Mouse (Mus musculus): ENCODE data around the gene Mlx. TPM values are rescaled to one million over a fixed set of nuclear protein-coding genes. Genes with fewer than 3 reads are reported as not detected.
A peak's percentile ranks its signal among the peaks of the same experiment; 100 is the strongest.

Gene Mlx
- polyA plus RNA-seq, 1 experiment from 2014 or later, result 36.0 TPM

GRCm38 (mm10) chr11:101083083-101083697 is 3.9 kb upstream of the Mlx start:
- peaks cover 33% of the 10 kb centered on the region for H3K27me3 ChIP-seq (ENCODE audit: control insufficient read depth, insufficient read depth, low read length)
- peak overlapping the region; percentile 74 for H3K4me3 ChIP-seq (ENCODE audit: low read depth, low read length)
- no peak for ATAC-seq (replicated peaks; ENCODE audit: insufficient number of reproducible peaks, low FRiP score, low TSS enrichment)
- H3K36me3 ChIP-seq (ENCODE audit: control insufficient read depth, insufficient read depth, low read length), result peaks cover 7% of the 10 kb centered on the region; the same call in 1 of the 2 replicates
- peaks cover 29% of the 10 kb centered on the region for H3K4me1 ChIP-seq (ENCODE audit: control insufficient read depth, insufficient read depth, low read length)
- peak overlapping the region; percentile 90 for H3K9ac ChIP-seq (ENCODE audit: low read depth, low read length)
- WGBS (ENCODE audit: insufficient replicate concordance), result 40% methylated on average over 19 of the region's 19 CpGs
- peak overlapping the region; percentile 88 for H3K4me2 ChIP-seq
- H3K27ac ChIP-seq (ENCODE audit: low read depth, low read length), result peak overlapping the region; percentile 83
- no peaks in the 10 kb centered on the region for H3K9me3 ChIP-seq (replicated peaks; ENCODE audit: control insufficient read depth, low read length)

- ATAC-seq (replicated peaks; ENCODE audit: insufficient number of reproducible peaks, low FRiP score, low TSS enrichment), result no peak
- no peak overlapping the region for H3K4me2 ChIP-seq
- H3K9me3 ChIP-seq (replicated peaks; ENCODE audit: control insufficient read depth, low read length), result no peaks in the 10 kb centered on the region
- no peak overlapping the region for H3K9ac ChIP-seq (ENCODE audit: low read depth, low read length)
- H3K27me3 ChIP-seq (ENCODE audit: control insufficient read depth, insufficient read depth, low read length), result peaks cover 22% of the 10 kb centered on the region
- peaks cover 10% of the 10 kb centered on the region; the same call in 1 of the 2 replicates for H3K36me3 ChIP-seq (ENCODE audit: control insufficient read depth, insufficient read depth, low read length)
- H3K4me3 ChIP-seq (ENCODE audit: low read depth, low read length), result no peak overlapping the region
- 84% methylated on average over 14 of the region's 14 CpGs for WGBS (ENCODE audit: insufficient replicate concordance)
- H3K4me1 ChIP-seq (ENCODE audit: control insufficient read depth, insufficient read depth, low read length), result peaks cover 30% of the 10 kb centered on the region
- H3K27ac ChIP-seq (ENCODE audit: low read depth, low read length), result no peak overlapping the region
Measured at GRCm38 (mm10) chr11:101084246-101084645, 2.8 kb upstream of the Mlx start.

- 90% methylated on average over 12 of the region's 12 CpGs for WGBS (ENCODE audit: insufficient replicate concordance)
- H3K9ac ChIP-seq (ENCODE audit: low read depth, low read length), result no peak overlapping the region
Measured at GRCm38 (mm10) chr11:101084811-101085210, 2.3 kb upstream of the Mlx start.

GRCm38 (mm10) chr11:101085617-101086322 is 1.3 kb upstream of the Mlx start:
- Histone ChIP-seq H3K27me3 (ENCODE audit: control insufficient read depth, insufficient read depth, low read length) (peaks cover 7% of the 10 kb centered on the region), H3K36me3 (ENCODE audit: control insufficient read depth, insufficient read depth, low read length) (peaks cover 18% of the 10 kb centered on the region), H3K4me1 (ENCODE audit: control insufficient read depth, insufficient read depth, low read length) (peaks cover 25% of the 10 kb centered on the region), H3K9me3 (replicated peaks; ENCODE audit: control insufficient read depth, low read length) (no peaks in the 10 kb centered on the region), H3K9ac (ENCODE audit: low read depth, low read length) (peak overlapping the region; percentile 80; the same call in 1 of the 2 replicates), H3K4me2 (no peak overlapping the region; the same call in 1 of the 2 replicates), H3K27ac (ENCODE audit: low read depth, low read length) (no peak overlapping the region), H3K4me3 (ENCODE audit: low read depth, low read length) (no peak overlapping the region; the same call in 1 of the 2 replicates)
- no peak for ATAC-seq (replicated peaks; ENCODE audit: insufficient number of reproducible peaks, low FRiP score, low TSS enrichment)
- WGBS (ENCODE audit: insufficient replicate concordance), result 88% methylated on average over 18 of the region's 18 CpGs

More at GRCm38 (mm10) chr11:101084811-101085210, 2.3 kb upstream of the Mlx start:
- H3K27ac ChIP-seq (ENCODE audit: low read depth, low read length), result no peak overlapping the region
- no peak for ATAC-seq (replicated peaks; ENCODE audit: insufficient number of reproducible peaks, low FRiP score, low TSS enrichment)
- H3K36me3 ChIP-seq (ENCODE audit: control insufficient read depth, insufficient read depth, low read length), result peaks cover 13% of the 10 kb centered on the region; the same call in 1 of the 2 replicates
- peaks cover 17% of the 10 kb centered on the region for H3K27me3 ChIP-seq (ENCODE audit: control insufficient read depth, insufficient read depth, low read length)
- H3K9me3 ChIP-seq (replicated peaks; ENCODE audit: control insufficient read depth, low read length), result no peaks in the 10 kb centered on the region
- peaks cover 27% of the 10 kb centered on the region for H3K4me1 ChIP-seq (ENCODE audit: control insufficient read depth, insufficient read depth, low read length)
- H3K4me3 ChIP-seq (ENCODE audit: low read depth, low read length), result no peak overlapping the region
- H3K4me2 ChIP-seq, result no peak overlapping the region

GRCm38 (mm10) chr11:101086323-101086674 is 778 bp upstream of the Mlx start:
- H3K4me3 ChIP-seq (ENCODE audit: low read depth, low read length), result peak overlapping the region; percentile 66
- peaks cover 24% of the 10 kb centered on the region for H3K36me3 ChIP-seq (ENCODE audit: control insufficient read depth, insufficient read depth, low read length)
- no peaks in the 10 kb centered on the region for H3K9me3 ChIP-seq (replicated peaks; ENCODE audit: control insufficient read depth, low read length)
- WGBS (ENCODE audit: insufficient replicate concordance), result 81% methylated on average over 6 of the region's 6 CpGs
- ATAC-seq (replicated peaks; ENCODE audit: insufficient number of reproducible peaks, low FRiP score, low TSS enrichment), result no peak
- peaks cover 2% of the 10 kb centered on the region for H3K27me3 ChIP-seq (ENCODE audit: control insufficient read depth, insufficient read depth, low read length)
- peak overlapping the region; percentile 97 for H3K4me2 ChIP-seq
- H3K9ac ChIP-seq (ENCODE audit: low read depth, low read length), result peak overlapping the region; percentile 80
- peak overlapping the region; percentile 72 for H3K27ac ChIP-seq (ENCODE audit: low read depth, low read length)
- H3K4me1 ChIP-seq (ENCODE audit: control insufficient read depth, insufficient read depth, low read length), result peaks cover 25% of the 10 kb centered on the region

- H3K36me3 ChIP-seq (ENCODE audit: control insufficient read depth, insufficient read depth, low read length), result peaks cover 33% of the 10 kb centered on the region
- WGBS (ENCODE audit: insufficient replicate concordance), result 9% methylated on average over 8 of the region's 8 CpGs
- no peak for ATAC-seq (replicated peaks; ENCODE audit: insufficient number of reproducible peaks, low FRiP score, low TSS enrichment)
- H3K4me3 ChIP-seq (ENCODE audit: low read depth, low read length), result peak overlapping the region; percentile 66
- H3K27me3 ChIP-seq (ENCODE audit: control insufficient read depth, insufficient read depth, low read length), result no peaks in the 10 kb centered on the region
- H3K9ac ChIP-seq (ENCODE audit: low read depth, low read length), result peak overlapping the region; percentile 80
- H3K9me3 ChIP-seq (replicated peaks; ENCODE audit: control insufficient read depth, low read length), result no peaks in the 10 kb centered on the region
- H3K27ac ChIP-seq (ENCODE audit: low read depth, low read length), result peak overlapping the region; percentile 72
- H3K4me2 ChIP-seq, result peak overlapping the region; percentile 97
- peaks cover 25% of the 10 kb centered on the region for H3K4me1 ChIP-seq (ENCODE audit: control insufficient read depth, insufficient read depth, low read length)
Measured at GRCm38 (mm10) chr11:101087682-101088055, 592 bp downstream of the Mlx start.

GRCm38 (mm10) chr11:101089931-101090330 is 2.9 kb downstream of the Mlx start:
- WGBS (ENCODE audit: insufficient replicate concordance), result 90% methylated on average over 1 of the region's 1 CpGs
- peaks cover 33% of the 10 kb centered on the region for H3K36me3 ChIP-seq (ENCODE audit: control insufficient read depth, insufficient read depth, low read length)
- H3K4me1 ChIP-seq (ENCODE audit: control insufficient read depth, insufficient read depth, low read length), result peaks cover 26% of the 10 kb centered on the region
- no peak overlapping the region for H3K9ac ChIP-seq (ENCODE audit: low read depth, low read length)
- H3K27me3 ChIP-seq (ENCODE audit: control insufficient read depth, insufficient read depth, low read length), result no peaks in the 10 kb centered on the region
- no peak overlapping the region for H3K4me3 ChIP-seq (ENCODE audit: low read depth, low read length)
- no peak for ATAC-seq (replicated peaks; ENCODE audit: insufficient number of reproducible peaks, low FRiP score, low TSS enrichment)
- no peaks in the 10 kb centered on the region for H3K9me3 ChIP-seq (replicated peaks; ENCODE audit: control insufficient read depth, low read length)
- no peak overlapping the region for H3K27ac ChIP-seq (ENCODE audit: low read depth, low read length)
- H3K4me2 ChIP-seq, result no peak overlapping the region

- Histone ChIP-seq H3K36me3 (ENCODE audit: control insufficient read depth, insufficient read depth, low read length) (peaks cover 43% of the 10 kb centered on the region), H3K4me1 (ENCODE audit: control insufficient read depth, insufficient read depth, low read length) (peaks cover 8% of the 10 kb centered on the region; the same call in 1 of the 2 replicates), H3K27ac (ENCODE audit: low read depth, low read length) (0 out of 2 replicates have a peak overlapping the region, but pooled peaks have one; percentile 96), H3K27me3 (ENCODE audit: control insufficient read depth, insufficient read depth, low read length) (no peaks in the 10 kb centered on the region), H3K9ac (ENCODE audit: low read depth, low read length) (peak overlapping the region; percentile 83), H3K4me3 (ENCODE audit: low read depth, low read length) (peak overlapping the region; percentile 76), H3K9me3 (replicated peaks; ENCODE audit: control insufficient read depth, low read length) (no peaks in the 10 kb centered on the region), H3K4me2 (peak overlapping the region; percentile 73)
- 0 out of 2 replicates have a peak, but pooled peaks have one; percentile 10 for ATAC-seq (replicated peaks; ENCODE audit: insufficient number of reproducible peaks, low FRiP score, low TSS enrichment)
- WGBS (ENCODE audit: insufficient replicate concordance), result under 1% methylated on average over 18 of the region's 18 CpGs
Measured at GRCm38 (mm10) chr11:101094930-101095313, 7.8 kb downstream of the Mlx start.
